Mouse (Mus musculus): Measurements from ENCODE around the gene Lhfpl3.

- TF ChIP-seq POLR2A (IDR thresholded peaks at IDR 0.05; ENCODE audit: extremely low read depth, insufficient read depth, low read length) (no peak), CTCF (IDR thresholded peaks at IDR 0.05; ENCODE audit: extremely low read depth, insufficient read depth, low read length) (no peak)
Observed at GRCm38 (mm10) chr5:23273309-23273708, 527.5 kb downstream of the Lhfpl3 start.
